Mouse (Mus musculus) skeletal muscle tissue, postnatal 0 days (tissue): ENCODE results near the gene Phip. TPM values are rescaled to one million over a fixed set of nuclear protein-coding genes. Genes with fewer than 3 reads are reported as not detected.

Source experiments
- polyA plus RNA-seq: library from polyadenylated mRNA; unstranded; fragments of >200 nt; fragmentation: Nextera tagmentation; extraction: Ambion mirVana; gene quantifications from 2 replicates; pipeline ENCODE4 v1.2.1, GENCODE M21; 2015

Phip gene
- 31.4 and 40.7 TPM in 2 replicates for polyA plus RNA-seq

DNA sequence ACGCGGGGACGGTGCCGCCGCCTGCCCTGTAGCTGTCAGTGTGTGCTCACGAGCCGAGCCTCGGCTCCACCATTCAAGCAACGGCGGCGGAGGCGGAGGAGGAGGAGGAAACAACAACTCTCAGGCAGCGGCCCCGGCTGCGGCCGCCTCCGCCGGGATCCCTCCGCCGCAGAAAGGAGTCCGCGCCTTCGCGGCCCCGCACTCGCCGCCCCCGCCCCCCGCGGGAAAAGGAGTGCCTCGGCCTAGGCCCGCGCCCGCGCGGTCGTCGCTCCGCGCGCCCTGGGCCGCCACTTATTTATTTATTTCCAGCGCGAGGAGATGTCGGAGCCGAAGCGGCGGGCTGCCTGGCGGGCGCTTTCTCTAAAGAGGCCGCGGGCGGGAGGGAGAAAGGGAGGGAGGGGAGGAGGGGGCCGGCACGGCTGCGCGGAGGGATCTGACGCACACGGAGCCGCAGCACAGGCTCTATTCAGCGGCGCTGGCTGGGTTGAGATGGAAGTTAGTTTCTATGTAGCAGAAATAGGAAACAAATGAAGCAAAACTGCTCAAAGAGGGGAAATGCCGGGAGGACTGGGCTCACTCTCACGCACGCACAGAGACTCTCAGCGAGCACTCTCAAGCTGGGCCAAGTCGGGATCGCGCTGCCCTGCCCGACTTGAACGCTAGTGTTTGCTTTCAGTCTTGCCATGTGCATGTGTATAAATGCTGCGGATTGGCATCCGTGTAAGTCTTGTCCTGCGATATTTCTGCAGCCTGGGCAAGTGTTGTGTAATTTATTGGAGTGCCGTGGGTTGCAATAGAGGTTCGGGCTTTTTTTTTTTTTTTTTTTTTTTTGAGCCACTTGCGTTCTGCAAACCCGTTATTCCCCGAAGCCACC lies at the start of gene Phip:
Gene Phip (minus strand): TSS at position 175 of the 874 bp plus-strand sequence.

DNA sequence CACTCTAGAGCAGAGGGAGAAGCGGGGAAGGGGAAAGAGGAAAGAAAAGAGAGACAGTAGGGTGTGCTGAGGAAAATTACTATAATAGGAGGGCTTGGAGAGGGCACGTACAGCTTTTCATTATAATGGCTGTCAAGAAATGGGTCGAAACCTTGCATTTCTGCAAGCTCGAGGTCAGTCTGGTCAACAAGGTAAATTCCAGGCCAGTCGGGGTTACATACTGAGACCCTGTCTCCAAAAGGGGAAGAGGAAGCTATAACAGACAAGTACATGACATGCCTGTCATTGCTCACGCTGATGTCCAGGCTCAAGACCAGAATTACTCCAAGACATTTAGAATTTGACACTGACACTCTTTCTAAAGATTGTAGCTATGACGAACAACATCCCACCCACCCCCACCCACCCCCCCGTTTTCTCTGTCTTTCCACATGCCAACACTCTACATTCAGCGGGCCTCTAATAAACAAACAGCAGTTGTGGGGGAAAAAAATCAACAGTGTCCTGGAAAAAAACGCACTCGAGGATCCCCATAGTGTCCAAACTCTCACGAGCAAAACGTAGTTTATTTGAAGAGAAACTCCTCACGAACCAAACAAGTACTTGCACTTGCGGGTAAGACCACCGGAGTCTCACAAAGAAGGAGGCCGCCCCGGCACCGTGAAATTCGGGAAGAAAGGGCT lies 146.2 kb downstream of the Phip start, which contains the start of gene Irak1bp1:
Gene Irak1bp1 (plus strand): TSS at position 534 of the 683 bp plus-strand sequence.

Other genes with a start within 250 kb of the Phip start
- gene Irak1bp1, start 146.0 kb downstream of the Phip start, polyA plus RNA-seq, result 8.0 and 10.0 TPM in 2 replicates
- 69.7 and 87.1 TPM in 2 replicates for gene Hmgn3, start 171.2 kb upstream of the Phip start, polyA plus RNA-seq